Comparison of ENCODE assay signal across 25 mouse cellular contexts in the genomic region with DNA sequence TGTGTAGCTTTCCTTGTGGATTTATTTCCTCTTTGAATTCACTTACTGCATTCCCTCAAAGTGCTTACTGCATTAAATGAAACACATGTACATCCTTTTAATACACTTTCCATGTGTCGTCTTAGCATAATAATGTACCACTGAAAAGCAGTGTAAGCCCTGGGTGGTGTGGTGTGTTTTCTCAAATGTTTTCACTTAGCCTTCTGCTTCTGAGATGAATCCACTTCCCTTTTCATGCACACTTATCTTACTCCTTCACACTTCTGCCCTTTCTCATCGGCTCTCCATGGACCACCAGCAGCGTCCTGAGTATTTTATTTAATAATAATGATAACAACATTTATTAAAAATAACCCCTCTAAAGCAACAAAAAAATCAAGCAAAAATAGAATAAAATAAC.
DNase-seq lines count a peak whose midpoint lies in the region; ATAC-seq lines count a peak whose summit lies in the region.
"Had no signal": no experiment of that assay in that cellular context is flagged by ENCODE, and none has a peak within 500 bp of the region (broad histone marks: within the 10 kb centered on the region; RNA-seq: fewer than 3 reads in every experiment).

No protein-coding gene starts in this region.

- DNase-seq in midbrain, embryonic 11.5 days (ENCODE audit: low spot score, missing footprints): peak; percentile 53
- DNase-seq in MEL-GATA-1-ER (ENCODE audit: extremely low read depth, low read depth): peak; percentile 68
- DNase-seq in kidney, postnatal 36 days: no peak
- DNase-seq in ovary, postnatal 36 days (ENCODE audit: low spot score): no peak
- DNase-seq: adrenal gland, adult 2 months; adrenal gland, postnatal 10 days; adrenal gland, postnatal 25 days; B cell, adult 2 months; cerebellum, adult 11 months; cerebellum, adult 18-20 months; cerebellum, adult 8-10 months; cerebellum, adult 9-11 months; cerebellum, postnatal 14 days; cerebellum, postnatal 36 days had no signal

- no peak overlapping the region for H3K27ac ChIP-seq in midbrain, embryonic 11.5 days (ENCODE audit: low read depth, low read length)
- H3K27ac ChIP-seq in midbrain, embryonic 13.5 days: no peak overlapping the region
- H3K27ac ChIP-seq: embryonic facial prominence, embryonic 10.5 days; embryonic facial prominence, embryonic 12.5 days; forebrain, embryonic 10.5 days; forebrain, embryonic 12.5 days had no signal

- no peaks in the 10 kb centered on the region for H3K27me3 ChIP-seq in midbrain, embryonic 11.5 days (ENCODE audit: control insufficient read depth, insufficient read depth, low read length)
- no peaks in the 10 kb centered on the region for H3K27me3 ChIP-seq in midbrain, embryonic 13.5 days
- H3K27me3 ChIP-seq: CH12.LX; embryonic facial prominence, embryonic 12.5 days; forebrain, embryonic 12.5 days had no signal

- H3K36me3 ChIP-seq in midbrain, embryonic 11.5 days (ENCODE audit: control insufficient read depth, insufficient read depth, low read length): no peaks in the 10 kb centered on the region
- H3K36me3 ChIP-seq in midbrain, embryonic 13.5 days: no peaks in the 10 kb centered on the region
- H3K36me3 ChIP-seq: embryonic facial prominence, embryonic 10.5 days; embryonic facial prominence, embryonic 12.5 days; forebrain, embryonic 10.5 days; forebrain, embryonic 12.5 days had no signal

- H3K4me2 ChIP-seq in midbrain, embryonic 11.5 days: no peak overlapping the region
- H3K4me2 ChIP-seq in midbrain, embryonic 13.5 days (replicated peaks): no peak overlapping the region
- H3K4me2 ChIP-seq: embryonic facial prominence, embryonic 12.5 days; forebrain, embryonic 12.5 days had no signal

- no peaks in the 10 kb centered on the region for H3K9me3 ChIP-seq in midbrain, embryonic 11.5 days (ENCODE audit: control insufficient read depth, low read length)
- no peaks in the 10 kb centered on the region for H3K9me3 ChIP-seq in midbrain, embryonic 13.5 days
- H3K9me3 ChIP-seq: embryonic facial prominence, embryonic 10.5 days; embryonic facial prominence, embryonic 12.5 days; forebrain, embryonic 10.5 days; forebrain, embryonic 12.5 days had no signal

- ATAC-seq in midbrain, embryonic 11.5 days (ENCODE audit: low FRiP score): no peak
- ATAC-seq in midbrain, embryonic 13.5 days: no peak
- 0 out of 2 replicates have a peak, but pooled peaks have one; percentile 29 for ATAC-seq in megakaryocyte progenitor cell, adult 5-6 weeks (replicated peaks; ENCODE audit: poor library complexity)
- ATAC-seq: CD4-positive, CD25-positive, alpha-beta regulatory T cell, adult 4 months; forebrain, embryonic 14.5 days; forebrain, embryonic 16.5 days had no signal

- WGBS in midbrain, embryonic 11.5 days: 85% methylated on average over 3 of the region's 3 CpGs
- 88% methylated on average over 3 of the region's 3 CpGs for WGBS in midbrain, embryonic 13.5 days

- no peak overlapping the region for H3K4me3 ChIP-seq in midbrain, embryonic 11.5 days (ENCODE audit: low read depth, low read length)
- no peak overlapping the region for H3K4me3 ChIP-seq in midbrain, embryonic 13.5 days (replicated peaks)
- H3K4me3 ChIP-seq: embryonic facial prominence, embryonic 10.5 days; embryonic facial prominence, embryonic 12.5 days; erythroblast, embryonic 14.5 days; forebrain, embryonic 10.5 days; forebrain, embryonic 12.5 days had no signal

- H3K4me1 ChIP-seq in midbrain, embryonic 11.5 days (ENCODE audit: control insufficient read depth, insufficient read depth, low read length): no peaks in the 10 kb centered on the region
- no peaks in the 10 kb centered on the region for H3K4me1 ChIP-seq in midbrain, embryonic 13.5 days (replicated peaks)
- H3K4me1 ChIP-seq: embryonic facial prominence, embryonic 10.5 days; embryonic facial prominence, embryonic 12.5 days; forebrain, embryonic 10.5 days; forebrain, embryonic 12.5 days had no signal

- H3K9ac ChIP-seq in midbrain, embryonic 11.5 days (ENCODE audit: low read length): no peak overlapping the region
- H3K9ac ChIP-seq in midbrain, embryonic 13.5 days (replicated peaks): no peak overlapping the region
- H3K9ac ChIP-seq: embryonic facial prominence, embryonic 12.5 days; forebrain, embryonic 12.5 days had no signal

Comparison
In these comparisons a context has a peak if more than half of its experiments do, and no peak if none do; other contexts are left out.
1. DNase-seq: peak in midbrain, embryonic 11.5 days (single experiment) and MEL-GATA-1-ER (single experiment); none in kidney, postnatal 36 days (0 of 2) and ovary, postnatal 36 days (single experiment).